Comparison of ENCODE assay signal across 35 mouse cellular contexts in genomic region chr10:52321918-52322317, GRCm38 (mm10). TPM values are rescaled to one million over a fixed set of nuclear protein-coding genes. Genes with fewer than 3 reads are reported as not detected.
DNase-seq lines count a peak whose midpoint lies in the region; ATAC-seq and TF ChIP-seq lines count a peak whose summit lies in the region.
"Had no signal": no experiment of that assay in that cellular context is flagged by ENCODE, and none has a peak within 500 bp of the region (broad histone marks: within the 10 kb centered on the region; RNA-seq: fewer than 3 reads in every experiment).

No protein-coding gene starts in this region.

- DNase-seq in forebrain, postnatal 0 days = no peak
- peak; percentile 30 for DNase-seq in 3T3-L1 (ENCODE audit: low read depth, low spot score)
- DNase-seq in NIH3T3 (ENCODE audit: low read depth) = peak; percentile 56
- peak; percentile 61 for DNase-seq in gonadal fat pad, adult 2 months (ENCODE audit: low read depth)
- DNase-seq in hindbrain, embryonic 10.5 days (ENCODE audit: low spot score) = no peak
- DNase-seq in spleen, postnatal 4 days (ENCODE audit: low spot score in 2 of 2) = no peak
- DNase-seq: adrenal gland, postnatal 10 days; adrenal gland, postnatal 36 days; cerebellum, adult 11 months; cerebellum, adult 2 months; cerebellum, adult 9-11 months; cerebellum, postnatal 25 days; gastrocnemius, adult 2 months; gastrocnemius, postnatal 14 days; heart, postnatal 10 days; heart, postnatal 36 days; kidney, adult 2 months had no signal

- no peaks in the 10 kb centered on the region for H3K4me1 ChIP-seq in forebrain, postnatal 0 days (ENCODE audit: insufficient read depth)
- no peaks in the 10 kb centered on the region for H3K4me1 ChIP-seq in forebrain, embryonic 12.5 days
- H3K4me1 ChIP-seq in hindbrain, embryonic 10.5 days (replicated peaks) = no peaks in the 10 kb centered on the region
- H3K4me1 ChIP-seq: embryonic facial prominence, embryonic 13.5 days; forebrain, embryonic 15.5 days; heart, embryonic 12.5 days; heart, embryonic 15.5 days had no signal

- H3K9ac ChIP-seq in forebrain, postnatal 0 days = no peak overlapping the region
- no peak overlapping the region for H3K9ac ChIP-seq in forebrain, embryonic 12.5 days
- H3K9ac ChIP-seq: embryonic facial prominence, embryonic 13.5 days; forebrain, embryonic 15.5 days; heart, embryonic 12.5 days; heart, embryonic 15.5 days; hindbrain, embryonic 14.5 days had no signal

- no peak overlapping the region for H3K27ac ChIP-seq in forebrain, postnatal 0 days (ENCODE audit: low read depth, low read length)
- no peak overlapping the region for H3K27ac ChIP-seq in forebrain, embryonic 12.5 days
- no peak overlapping the region for H3K27ac ChIP-seq in hindbrain, embryonic 10.5 days
- H3K27ac ChIP-seq: embryonic facial prominence, embryonic 13.5 days; forebrain, embryonic 15.5 days; gastrocnemius, adult 2 months; heart, embryonic 15.5 days; hindbrain, embryonic 14.5 days; hindbrain, postnatal 0 days had no signal

- no peak overlapping the region for H3K4me3 ChIP-seq in forebrain, postnatal 0 days (ENCODE audit: low read depth, low read length)
- H3K4me3 ChIP-seq in forebrain, embryonic 12.5 days (replicated peaks) = no peak overlapping the region
- H3K4me3 ChIP-seq in hindbrain, embryonic 10.5 days = no peak overlapping the region
- H3K4me3 ChIP-seq: embryonic facial prominence, embryonic 13.5 days; forebrain, embryonic 15.5 days; gastrocnemius, adult 2 months; heart, embryonic 12.5 days; heart, embryonic 15.5 days had no signal

- 0 out of 2 replicates have a peak, but pooled peaks have one; percentile 32 for ATAC-seq in forebrain, postnatal 0 days
- no peak for ATAC-seq in forebrain, embryonic 12.5 days (ENCODE audit: low FRiP score)
- ATAC-seq: CD4-positive, CD25-positive, alpha-beta regulatory T cell, adult 4 months; forebrain, embryonic 15.5 days; hindbrain, postnatal 0 days; inflammation-experienced regulatory T-cells, adult 6 months; intestine, embryonic 16.5 days; Patski had no signal

- H3K9me3 ChIP-seq in forebrain, postnatal 0 days (ENCODE audit: low read length) = no peaks in the 10 kb centered on the region
- no peaks in the 10 kb centered on the region for H3K9me3 ChIP-seq in forebrain, embryonic 12.5 days
- no peaks in the 10 kb centered on the region for H3K9me3 ChIP-seq in hindbrain, embryonic 10.5 days
- H3K9me3 ChIP-seq: embryonic facial prominence, embryonic 13.5 days; forebrain, embryonic 15.5 days; heart, embryonic 12.5 days; heart, embryonic 15.5 days had no signal

- no peak overlapping the region for H3K4me2 ChIP-seq in forebrain, postnatal 0 days (ENCODE audit: low read depth)
- no peak overlapping the region for H3K4me2 ChIP-seq in forebrain, embryonic 12.5 days
- H3K4me2 ChIP-seq: embryonic facial prominence, embryonic 13.5 days; forebrain, embryonic 15.5 days; heart, embryonic 12.5 days; heart, embryonic 15.5 days; hindbrain, embryonic 14.5 days had no signal

- no peak for TF ChIP-seq CTCF in forebrain, postnatal 0 days (IDR thresholded peaks at IDR 0.05; ENCODE audit: low read depth)

- WGBS in forebrain, postnatal 0 days = 91% methylated on average over 3 of the region's 3 CpGs
- 87% methylated on average over 3 of the region's 3 CpGs for WGBS in forebrain, embryonic 12.5 days
- 86% methylated on average over 3 of the region's 3 CpGs for WGBS in hindbrain, embryonic 10.5 days

- H3K27me3 ChIP-seq in forebrain, postnatal 0 days (ENCODE audit: insufficient read depth, low read length) = no peaks in the 10 kb centered on the region
- no peaks in the 10 kb centered on the region for H3K27me3 ChIP-seq in forebrain, embryonic 12.5 days
- no peaks in the 10 kb centered on the region for H3K27me3 ChIP-seq in hindbrain, embryonic 10.5 days (ENCODE audit: insufficient read depth, poor library complexity, severe bottlenecking)
- H3K27me3 ChIP-seq: embryonic facial prominence, embryonic 13.5 days; forebrain, embryonic 15.5 days; heart, embryonic 12.5 days; heart, embryonic 15.5 days; Patski had no signal

- 0 out of 2 replicates have a peak, but pooled peaks cover 11% of the 10 kb centered on the region for H3K36me3 ChIP-seq in forebrain, postnatal 0 days (ENCODE audit: insufficient read depth)
- peaks cover 30% of the 10 kb centered on the region for H3K36me3 ChIP-seq in forebrain, embryonic 12.5 days (replicated peaks)
- peaks cover 35% of the 10 kb centered on the region for H3K36me3 ChIP-seq in hindbrain, embryonic 10.5 days

RNA-seq across cellular contexts. Expression of gene Gm26741, which starts 36.6 kb away (rescaled TPM):
- not detected in 2 replicates for total RNA-seq in forebrain, postnatal 0 days (2014; rRNA removed)
- polyA plus RNA-seq in forebrain, postnatal 0 days (2015; fragmentation: Nextera tagmentation; extraction: Ambion mirVana) = not detected in 2 replicates
- polyA plus RNA-seq in forebrain, embryonic 12.5 days (2016; fragmentation: Nextera tagmentation; extraction: Ambion mirVana) = not detected in 2 replicates
- not detected in 2 replicates for polyA plus RNA-seq in gonadal fat pad, adult 2 months (2012; rRNA removed)
- polyA plus RNA-seq in hindbrain, embryonic 10.5 days (2016; fragmentation: Nextera tagmentation; extraction: Ambion mirVana) = not detected in 2 replicates
- total RNA-seq: adrenal gland, adult 18-20 months; adrenal gland, postnatal 10 days; adrenal gland, postnatal 36 days; common myeloid progenitor, adult 5-6 weeks; gastrocnemius, adult 2 months; gastrocnemius, postnatal 14 days; granulocyte monocyte progenitor cell, adult 5-6 weeks; heart, postnatal 10 days; heart, postnatal 36 days; hindbrain, postnatal 0 days had no signal
- polyA plus RNA-seq: C2C12; CD4-positive, CD25-positive, alpha-beta regulatory T cell, adult 4 months; cerebellum, adult 2 months; embryonic facial prominence, embryonic 13.5 days; forebrain, embryonic 11.5 days; forebrain, embryonic 15.5 days; frontal cortex, adult 2 months; heart, embryonic 12.5 days; heart, embryonic 15.5 days; hindbrain, embryonic 11.5 days; hindbrain, embryonic 14.5 days; hindbrain, postnatal 0 days; inflammation-experienced regulatory T-cells, adult 6 months; intestine, embryonic 16.5 days; kidney, adult 2 months; Patski had no signal

Comparison
In these comparisons a context has a peak if more than half of its experiments do, and no peak if none do; other contexts are left out.
1. DNase-seq: peak in 3T3-L1 (single experiment), NIH3T3 (single experiment) and gonadal fat pad, adult 2 months (single experiment); none in forebrain, postnatal 0 days (single experiment), hindbrain, embryonic 10.5 days (single experiment) and spleen, postnatal 4 days (0 of 2).